Comparison of ENCODE assay signal across 8 mouse cellular contexts in the genomic region with DNA sequence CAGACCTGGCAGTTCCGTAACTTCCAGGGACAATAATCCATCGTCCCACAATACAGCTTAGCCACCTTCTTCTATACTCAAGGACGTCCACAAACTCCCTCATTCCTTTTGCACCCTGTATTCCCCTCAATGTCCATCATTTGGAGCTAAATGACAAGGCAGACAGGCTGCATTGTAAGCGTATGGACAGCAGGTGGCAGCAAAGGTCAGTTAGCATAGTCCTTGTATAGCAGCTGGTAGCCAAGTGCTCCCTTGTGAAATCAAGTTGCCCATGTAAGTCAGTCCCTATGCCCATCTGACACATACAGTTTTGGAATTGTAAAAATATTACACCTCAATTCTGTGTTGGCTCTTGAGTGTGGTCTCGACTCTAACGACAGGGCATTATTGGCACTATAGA. TPM values are rescaled to one million over a fixed set of nuclear protein-coding genes. Genes with fewer than 3 reads are reported as not detected.
DNase-seq lines count a peak whose midpoint lies in the region; ATAC-seq and TF ChIP-seq lines count a peak whose summit lies in the region.
"Had no signal": no experiment of that assay in that cellular context is flagged by ENCODE, and none has a peak within 500 bp of the region (broad histone marks: within the 10 kb centered on the region; RNA-seq: fewer than 3 reads in every experiment).

No protein-coding gene starts in this region.

- peak; percentile 95 for TF ChIP-seq CTCF in lung, postnatal 0 days (IDR thresholded peaks at IDR 0.05)

- H3K9ac ChIP-seq in lung, postnatal 0 days (replicated peaks; ENCODE audit: low read depth): no peak overlapping the region
- H3K9ac ChIP-seq: midbrain, embryonic 12.5 days had no signal

- WGBS in lung, postnatal 0 days: 23% methylated on average over 6 of the region's 6 CpGs

- H3K27me3 ChIP-seq in lung, postnatal 0 days (replicated peaks; ENCODE audit: insufficient read depth, low read length): no peaks in the 10 kb centered on the region
- H3K27me3 ChIP-seq: midbrain, embryonic 12.5 days had no signal

- no peak overlapping the region for H3K4me3 ChIP-seq in lung, postnatal 0 days (ENCODE audit: low read depth, low read length)
- H3K4me3 ChIP-seq: midbrain, embryonic 12.5 days had no signal

- no peak for TF ChIP-seq EP300 in lung, postnatal 0 days (IDR thresholded peaks at IDR 0.05)

- no peaks in the 10 kb centered on the region for H3K4me1 ChIP-seq in lung, postnatal 0 days (ENCODE audit: insufficient read depth, low read depth, low read length)
- H3K4me1 ChIP-seq: midbrain, embryonic 12.5 days had no signal

- DNase-seq in CD8-positive naive resting alpha-beta T cell, adult 2 months (ENCODE audit: low read depth in 2 of 2, low spot score in 2 of 2): peak; percentile 23 to 44
- peak; percentile 90 for DNase-seq in NIH3T3 (ENCODE audit: low read depth)
- DNase-seq in cerebellum, postnatal 10 days: peak; percentile 84 to 87
- DNase-seq in frontal cortex, postnatal 25 days (ENCODE audit: low spot score in 2 of 2): peak; percentile 43 to 51
- DNase-seq in kidney, postnatal 4 days: peak; percentile 75 to 79
- peak; percentile 81 for DNase-seq in lung, postnatal 0 days (ENCODE audit: low spot score)
- DNase-seq in right cerebral cortex, postnatal 14 days: peak; percentile 59

- ATAC-seq in lung, postnatal 0 days: peak; percentile 21; the same call in 1 of the 2 replicates

- no peak overlapping the region for H3K27ac ChIP-seq in lung, postnatal 0 days (ENCODE audit: low read length)
- H3K27ac ChIP-seq: midbrain, embryonic 12.5 days had no signal

- no peak overlapping the region for H3K4me2 ChIP-seq in lung, postnatal 0 days (replicated peaks; ENCODE audit: low read depth, low read length)
- H3K4me2 ChIP-seq: midbrain, embryonic 12.5 days had no signal

- no peaks in the 10 kb centered on the region for H3K36me3 ChIP-seq in lung, postnatal 0 days (ENCODE audit: insufficient read depth, low read length)
- H3K36me3 ChIP-seq: midbrain, embryonic 12.5 days had no signal

- H3K9me3 ChIP-seq in lung, postnatal 0 days (ENCODE audit: low read length): no peaks in the 10 kb centered on the region
- H3K9me3 ChIP-seq: midbrain, embryonic 12.5 days had no signal

RNA-seq across cellular contexts. Expression of a gene that starts 31.6 kb away (rescaled TPM):
- 20.0 and 25.1 TPM in 2 replicates for polyA plus RNA-seq in lung, postnatal 0 days (2015; fragmentation: Nextera tagmentation; extraction: Ambion mirVana)

Comparison
In these comparisons a context has a peak if more than half of its experiments do, and no peak if none do; other contexts are left out.
1. DNase-seq: peak in every context shown above with its lines; median percentile 90 in NIH3T3; 86 in cerebellum, postnatal 10 days; 81 in lung, postnatal 0 days; 77 in kidney, postnatal 4 days; 59 in right cerebral cortex, postnatal 14 days; 47 in frontal cortex, postnatal 25 days; 34 in CD8-positive naive resting alpha-beta T cell, adult 2 months.